Mouse (Mus musculus): ENCODE data around the gene Mmab.

DNA sequence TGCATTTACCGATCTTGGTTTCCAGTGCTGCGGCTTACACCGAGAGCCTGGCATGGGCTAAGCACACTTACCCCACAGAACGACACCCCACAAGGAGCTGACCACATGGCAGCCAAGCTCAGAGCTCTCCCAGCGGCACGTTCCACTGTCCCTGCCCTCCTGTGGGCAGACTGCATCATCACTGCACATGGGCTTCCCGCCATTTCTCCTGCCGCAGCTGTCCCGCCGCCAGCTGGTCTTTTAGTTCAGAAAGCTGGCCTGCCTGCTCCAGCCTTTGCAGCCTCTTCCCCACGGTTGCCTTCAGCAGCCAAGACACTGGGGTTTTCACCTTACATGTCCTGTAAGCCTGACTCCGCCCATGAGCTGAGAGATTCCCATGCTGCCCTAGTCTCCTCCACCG is 33.4 kb downstream of the Mmab start:
- TF ChIP-seq CTCF (IDR thresholded peaks at IDR 0.05; ENCODE audit: low read depth): no peak
- TF ChIP-seq EP300 (IDR thresholded peaks at IDR 0.05; ENCODE audit: low read depth): no peak

Data from heart, postnatal 0 days (tissue).